Mouse (Mus musculus) bone marrow macrophage, adult 2 months (primary cell): ENCODE measurements around the gene Wnt3a.

Experiments used
- CTCF ChIP-seq: IDR thresholded peaks from 2 replicates; pipeline ENCODE4 v1.5.1; 2012; ENCODE audit warnings: low read depth, mild to moderate bottlenecking, low read length, moderate library complexity
- POLR2A ChIP-seq: IDR thresholded peaks from 2 replicates; pipeline ENCODE4 v1.6.1; 2012; ENCODE audit warnings: mild to moderate bottlenecking, low read depth, low read length, borderline replicate concordance

DNA sequence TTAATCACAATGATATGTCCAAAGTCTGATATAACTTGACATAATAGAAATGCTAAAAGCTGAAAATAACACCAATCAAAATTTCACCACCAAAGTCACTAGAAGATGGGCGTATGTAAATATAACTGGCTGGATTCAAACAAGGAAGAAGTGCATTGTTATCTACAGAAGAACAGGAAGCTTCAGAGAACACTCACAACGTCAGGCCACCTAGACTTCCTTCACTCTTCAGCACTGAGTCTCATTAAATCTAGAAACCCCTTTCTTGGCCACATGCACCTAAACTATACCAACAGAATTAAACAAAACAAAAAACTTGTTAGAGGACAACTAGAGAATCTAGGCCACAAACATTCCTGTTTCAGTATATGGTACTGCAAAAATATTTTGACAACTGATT, 66.1 kb downstream of the Wnt3a start:
- TF ChIP-seq CTCF (no peak), POLR2A (no peak)
